Comparison of ENCODE assay signal across 22 mouse cellular contexts in genomic region chr13:6741916-6742315, GRCm38 (mm10).
"Had no signal": no experiment of that assay in that cellular context is flagged by ENCODE, and none has a peak within 500 bp of the region (broad histone marks: within the 10 kb centered on the region; RNA-seq: fewer than 3 reads in every experiment).

No protein-coding gene starts in this region.

- H3K4me1 ChIP-seq: kidney, embryonic 15.5 days; limb, embryonic 10.5 days; limb, embryonic 13.5 days; liver, embryonic 12.5 days; liver, embryonic 15.5 days; lung, embryonic 15.5 days; neural tube, embryonic 13.5 days; stomach, embryonic 15.5 days had no signal

- H3K36me3 ChIP-seq: kidney, embryonic 15.5 days; limb, embryonic 10.5 days; limb, embryonic 13.5 days; liver, embryonic 12.5 days; liver, embryonic 15.5 days; lung, embryonic 15.5 days; neural tube, embryonic 13.5 days; stomach, embryonic 15.5 days had no signal

- H3K4me2 ChIP-seq: kidney, embryonic 15.5 days; limb, embryonic 13.5 days; liver, embryonic 12.5 days; liver, embryonic 15.5 days; lung, embryonic 15.5 days; neural tube, embryonic 13.5 days; stomach, embryonic 15.5 days had no signal

- DNase-seq: kidney, adult 8-10 months; kidney, postnatal 10 days; kidney, postnatal 4 days; liver; lung, adult 18-20 months; lung, postnatal 10 days; lung, postnatal 36 days; retina, postnatal 1 day; right cerebral cortex, postnatal 25 days; spleen, adult 18-20 months; thymus, postnatal 25 days had no signal

- ATAC-seq: intestine, postnatal 0 days; liver, embryonic 12.5 days had no signal

- H3K9ac ChIP-seq: kidney, embryonic 15.5 days; limb, embryonic 13.5 days; liver, embryonic 12.5 days; liver, embryonic 15.5 days; lung, embryonic 15.5 days; neural tube, embryonic 13.5 days; stomach, embryonic 15.5 days had no signal

- H3K4me3 ChIP-seq: kidney, embryonic 15.5 days; left cerebral cortex, adult 2 months; limb, embryonic 10.5 days; limb, embryonic 13.5 days; liver, embryonic 12.5 days; liver, embryonic 15.5 days; lung, embryonic 15.5 days; myocyte; neural tube, embryonic 13.5 days; stomach, embryonic 15.5 days had no signal

- H3K27me3 ChIP-seq: kidney, embryonic 15.5 days; limb, embryonic 13.5 days; liver, embryonic 12.5 days; liver, embryonic 15.5 days; lung, embryonic 15.5 days; neural tube, embryonic 13.5 days; stomach, embryonic 15.5 days had no signal

- H3K9me3 ChIP-seq: kidney, embryonic 15.5 days; limb, embryonic 10.5 days; limb, embryonic 13.5 days; liver, embryonic 12.5 days; liver, embryonic 15.5 days; lung, embryonic 15.5 days; neural tube, embryonic 13.5 days; stomach, embryonic 15.5 days had no signal

- H3K27ac ChIP-seq: kidney, embryonic 15.5 days; left cerebral cortex, adult 2 months; limb, embryonic 10.5 days; limb, embryonic 13.5 days; liver, embryonic 12.5 days; liver, embryonic 15.5 days; lung, embryonic 15.5 days; neural tube, embryonic 13.5 days; stomach, embryonic 15.5 days had no signal
